Mouse (Mus musculus): ENCODE results near the gene Rps6kb2. TPM values are rescaled to one million over a fixed set of nuclear protein-coding genes. Genes with fewer than 3 reads are reported as not detected.
A peak's percentile ranks its signal among the peaks of the same experiment; 100 is the strongest.

Gene Rps6kb2
- polyA plus RNA-seq, 1 experiment from 2014 or later = 29.6 TPM

DNA sequence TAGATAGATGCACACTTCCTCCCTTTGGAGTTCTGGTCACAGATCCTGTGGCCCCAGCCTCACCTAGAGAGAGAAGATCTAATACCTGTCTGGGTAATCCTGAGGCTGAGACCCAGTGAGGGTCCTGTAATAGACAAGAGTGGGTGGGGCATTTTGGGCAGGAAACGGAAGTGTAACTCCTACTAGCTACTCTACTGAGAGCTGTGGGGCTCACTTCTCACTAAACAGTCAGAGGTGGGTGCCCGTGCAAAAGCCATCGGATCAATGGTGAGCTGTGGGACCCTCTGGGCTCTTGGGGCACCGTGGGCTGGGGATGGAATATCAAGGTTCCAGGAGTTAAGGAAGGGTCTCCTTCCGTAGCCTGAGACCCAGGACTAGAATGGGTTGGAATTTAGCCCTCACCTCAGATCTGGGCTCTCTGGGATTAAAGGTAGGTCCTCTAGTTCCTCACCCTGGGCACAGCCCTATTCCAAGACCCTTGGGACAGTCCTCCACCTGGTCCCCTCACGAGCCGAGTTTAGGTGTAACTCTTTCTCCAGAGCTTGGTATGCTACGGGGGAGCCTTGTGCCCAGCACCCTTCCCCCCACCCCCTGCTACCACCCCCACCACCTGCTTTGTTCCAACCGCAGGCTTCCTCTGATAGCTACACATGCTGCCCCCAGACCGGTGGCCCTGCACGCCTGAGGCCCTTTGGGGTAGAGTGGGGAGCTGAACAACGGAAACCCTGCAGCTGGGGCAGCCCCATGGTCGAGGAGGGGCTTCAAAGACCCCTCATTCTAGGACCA is 8.5 kb downstream of the Rps6kb2 start:
- 22% methylated on average over 13 of the region's 13 CpGs for WGBS (ENCODE audit: missing documents)
- peaks cover 69% of the 10 kb centered on the region for H3K36me3 ChIP-seq (ENCODE audit: inconsistent target)
- no peak overlapping the region for H3K4me3 ChIP-seq (ENCODE audit: inconsistent target)
- H3K79me2 ChIP-seq (ENCODE audit: inconsistent target) = peaks cover 15% of the 10 kb centered on the region
- no peak overlapping the region for H3K27ac ChIP-seq

DNA sequence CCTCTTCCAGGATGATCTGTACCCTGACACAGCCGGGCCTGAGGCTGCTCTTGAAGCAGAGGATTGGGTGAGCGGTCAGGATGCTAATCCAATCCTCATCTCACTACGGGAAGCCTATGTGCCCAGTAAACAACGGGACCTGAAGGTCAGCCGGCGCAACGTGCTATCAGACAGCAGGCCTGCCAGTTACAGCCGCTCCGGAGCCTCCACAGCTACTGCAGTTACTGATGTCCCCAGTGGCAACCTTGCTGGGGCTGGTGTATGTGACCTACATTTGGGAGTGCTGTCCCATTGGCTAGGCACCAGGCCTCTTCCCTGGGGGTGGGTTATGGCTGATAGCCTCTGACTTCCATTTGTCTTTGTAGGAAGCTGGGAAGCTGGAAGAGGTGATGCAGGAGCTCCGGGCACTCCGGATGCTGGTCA is 9.9 kb downstream of the Rps6kb2 start, which contains the start of gene Ptprcap:
TSS of gene Ptprcap (plus strand) at position 373 of the 423 bp plus-strand sequence.
- H3K27ac ChIP-seq = no peak within 1 kb of the TSS
- H3K79me2 ChIP-seq (ENCODE audit: inconsistent target) = peaks cover 26% of the 10 kb centered on the region
- peaks cover 55% of the 10 kb centered on the region for H3K36me3 ChIP-seq (ENCODE audit: inconsistent target)
- 88% methylated on average over 11 of the region's 11 CpGs for WGBS (ENCODE audit: missing documents)
- no peak within 1 kb of the TSS for H3K4me3 ChIP-seq (ENCODE audit: inconsistent target)

DNA sequence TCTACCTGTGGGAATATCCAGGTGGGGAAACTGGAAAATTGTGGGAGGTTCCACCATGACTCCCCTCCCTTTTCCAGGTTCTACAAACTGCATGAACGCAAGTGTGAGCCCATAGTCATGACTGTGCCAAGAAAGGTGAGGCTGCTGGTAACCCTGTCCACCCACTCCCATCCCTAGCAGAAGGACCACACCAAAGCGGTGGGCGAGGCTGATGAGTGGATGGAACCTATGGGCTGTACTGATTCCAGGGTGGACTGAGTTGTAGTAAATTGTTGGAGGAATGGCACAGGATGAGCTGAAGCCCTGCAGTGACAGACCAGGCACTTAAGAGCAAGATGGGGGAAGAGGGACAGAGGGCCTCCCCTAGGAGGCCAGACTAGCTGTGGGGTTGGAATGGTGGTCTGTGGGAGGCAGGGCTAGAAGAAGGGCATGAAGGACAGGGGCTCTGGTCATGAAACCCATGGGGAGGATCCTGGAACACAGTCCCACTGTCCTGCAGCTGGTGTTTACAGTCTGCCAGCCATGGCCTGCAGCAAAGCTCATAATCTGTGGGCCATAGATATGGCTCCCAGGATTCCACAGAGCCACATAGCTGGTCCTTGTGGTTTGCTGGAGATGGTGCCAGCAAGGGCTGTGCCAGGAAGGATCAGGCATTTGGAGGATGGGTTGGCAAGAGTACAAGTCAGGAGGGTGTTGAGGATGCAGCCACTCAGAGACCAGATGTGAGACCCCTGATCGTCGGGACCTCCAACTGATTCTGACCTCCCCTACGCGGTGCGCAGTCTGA is 10.5 kb downstream of the Rps6kb2 start:
- WGBS (ENCODE audit: missing documents) = 93% methylated on average over 8 of the region's 8 CpGs
- peaks cover 26% of the 10 kb centered on the region for H3K79me2 ChIP-seq (ENCODE audit: inconsistent target)
- H3K36me3 ChIP-seq (ENCODE audit: inconsistent target) = peaks cover 53% of the 10 kb centered on the region
- no peak overlapping the region for H3K27ac ChIP-seq
- H3K4me3 ChIP-seq (ENCODE audit: inconsistent target) = no peak overlapping the region

DNA sequence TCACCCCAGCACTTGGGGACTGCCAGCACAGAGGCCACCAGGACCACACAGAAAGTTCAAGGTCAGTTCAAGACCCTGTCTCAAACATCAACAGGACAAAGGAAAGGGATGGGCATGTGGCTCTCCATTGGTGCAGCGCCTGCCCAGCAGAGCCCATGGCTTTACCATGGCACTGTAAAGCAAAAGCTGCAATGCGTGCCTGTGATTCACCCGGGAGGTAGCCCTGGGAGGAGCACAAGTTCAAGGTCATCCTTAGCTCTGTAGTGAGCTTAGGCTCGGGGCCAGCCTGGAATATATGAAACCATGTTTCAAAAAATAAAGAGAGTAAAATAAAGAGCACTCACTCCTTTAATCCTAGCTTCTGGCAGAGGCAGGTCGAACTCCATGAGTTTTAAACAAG is 11.3 kb downstream of the Rps6kb2 start:
- no peak overlapping the region for H3K4me3 ChIP-seq (ENCODE audit: inconsistent target)
- WGBS (ENCODE audit: missing documents) = 91% methylated on average over 5 of the region's 5 CpGs
- peaks cover 26% of the 10 kb centered on the region for H3K79me2 ChIP-seq (ENCODE audit: inconsistent target)
- peaks cover 47% of the 10 kb centered on the region for H3K36me3 ChIP-seq (ENCODE audit: inconsistent target)
- no peak overlapping the region for H3K27ac ChIP-seq

DNA sequence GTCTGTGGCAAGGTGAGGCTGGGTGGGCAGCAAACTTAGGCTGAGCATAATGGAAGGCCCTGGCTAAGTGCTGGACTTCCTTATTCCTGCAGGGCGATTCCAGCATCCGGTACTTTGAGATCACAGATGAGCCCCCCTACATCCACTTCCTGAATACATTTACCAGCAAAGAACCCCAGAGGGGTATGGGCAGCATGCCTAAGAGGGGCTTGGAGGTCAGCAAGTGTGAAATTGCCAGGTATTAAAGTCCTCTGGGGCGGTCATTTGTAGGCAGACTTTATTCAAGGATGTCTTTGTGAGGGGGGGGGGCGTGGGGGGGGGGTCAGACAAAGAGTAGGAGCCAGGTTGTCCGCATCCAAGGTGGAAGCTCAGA is 11.7 kb downstream of the Rps6kb2 start:
- H3K27ac ChIP-seq = no peak overlapping the region
- 84% methylated on average over 4 of the region's 5 CpGs for WGBS (ENCODE audit: missing documents)
- no peak overlapping the region for H3K4me3 ChIP-seq (ENCODE audit: inconsistent target)

DNA sequence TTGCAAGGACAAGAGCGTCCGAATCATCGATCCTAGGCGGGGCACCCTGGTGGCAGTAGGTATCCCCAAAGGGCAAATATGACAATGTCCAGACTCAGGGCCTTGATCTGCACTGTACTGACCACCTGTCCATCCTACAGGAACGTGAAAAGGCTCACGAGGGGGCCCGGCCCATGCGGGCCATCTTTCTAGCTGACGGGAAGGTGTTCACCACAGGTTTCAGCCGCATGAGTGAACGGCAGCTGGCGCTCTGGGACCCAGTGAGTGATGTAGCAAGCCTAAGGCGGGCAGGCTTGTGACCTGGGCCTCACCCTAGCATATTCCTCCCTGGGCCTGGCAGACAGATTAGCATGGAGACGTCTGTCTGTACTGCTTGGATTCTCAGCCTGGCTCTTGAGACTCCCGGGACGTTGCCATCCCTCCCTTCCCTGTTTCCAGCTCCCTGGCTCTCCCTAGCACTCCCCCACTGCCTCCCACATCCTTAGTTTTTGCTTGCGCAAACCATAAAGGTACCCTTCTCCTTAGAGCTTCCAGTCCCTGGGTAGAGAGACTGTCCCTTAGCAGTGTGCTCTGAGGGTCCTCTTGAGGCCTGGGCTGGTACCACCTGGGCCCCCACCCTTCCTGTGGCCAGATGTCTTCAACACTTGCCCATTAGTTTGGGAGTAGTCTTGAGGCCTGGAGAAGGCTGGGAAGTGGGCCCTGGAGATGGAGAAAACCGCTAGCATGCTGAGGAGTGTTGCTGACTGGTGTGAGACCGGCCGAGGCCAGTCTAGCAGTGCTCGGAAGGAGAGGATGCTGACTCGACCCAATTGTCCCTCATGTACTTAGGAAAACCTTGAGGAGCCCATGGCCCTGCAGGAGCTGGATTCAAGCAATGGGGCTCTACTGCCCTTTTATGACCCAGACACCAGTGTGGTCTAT is 12.3 kb downstream of the Rps6kb2 start:
- Histone ChIP-seq H3K27ac (no peak overlapping the region), H3K79me2 (ENCODE audit: inconsistent target) (peaks cover 26% of the 10 kb centered on the region), H3K4me3 (ENCODE audit: inconsistent target) (no peak overlapping the region), H3K36me3 (ENCODE audit: inconsistent target) (peaks cover 41% of the 10 kb centered on the region)
- WGBS (ENCODE audit: missing documents) = 89% methylated on average over 22 of the region's 22 CpGs

More for the DNA sequence above, 11.7 kb downstream of the Rps6kb2 start:
- H3K79me2 ChIP-seq (ENCODE audit: inconsistent target) = peaks cover 26% of the 10 kb centered on the region
- peaks cover 43% of the 10 kb centered on the region for H3K36me3 ChIP-seq (ENCODE audit: inconsistent target)

DNA sequence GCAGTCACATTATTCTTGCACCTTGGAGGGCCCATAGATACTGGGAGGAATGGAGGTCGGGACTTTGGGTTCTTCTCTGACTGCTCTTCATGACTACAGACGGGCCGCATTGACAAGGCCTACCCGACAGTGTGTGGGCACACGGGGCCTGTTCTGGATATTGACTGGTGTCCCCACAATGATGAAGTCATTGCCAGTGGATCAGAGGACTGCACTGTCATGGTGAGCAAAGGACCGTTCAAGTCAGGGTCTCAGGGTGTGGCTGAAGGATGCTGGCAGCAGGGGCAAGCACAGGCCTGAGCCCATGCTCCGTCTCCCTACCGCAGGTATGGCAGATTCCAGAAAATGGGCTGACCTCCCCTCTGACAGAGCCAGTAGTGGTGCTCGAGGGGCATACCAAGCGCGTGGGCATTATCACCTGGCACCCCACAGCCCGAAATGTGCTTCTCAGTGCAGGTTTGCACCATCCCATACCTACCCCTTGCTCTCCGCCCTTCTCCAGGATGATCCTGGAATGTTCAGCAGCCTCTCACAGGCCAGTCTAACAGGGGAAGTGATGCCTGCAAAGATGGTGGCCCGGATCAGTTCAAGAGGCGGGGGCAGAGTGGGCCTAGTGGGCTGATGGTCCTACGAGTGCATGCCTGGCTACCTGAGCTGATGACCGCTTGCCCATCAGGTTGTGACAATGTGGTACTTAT is 13.2 kb downstream of the Rps6kb2 start:
- Histone ChIP-seq H3K4me3 (ENCODE audit: inconsistent target) (peak overlapping the region; percentile 99), H3K27ac (peak overlapping the region; percentile 83; the same call in 1 of the 2 replicates), H3K36me3 (ENCODE audit: inconsistent target) (peaks cover 41% of the 10 kb centered on the region), H3K79me2 (ENCODE audit: inconsistent target) (peaks cover 26% of the 10 kb centered on the region)
- 97% methylated on average over 16 of the region's 17 CpGs for WGBS (ENCODE audit: missing documents)

DNA sequence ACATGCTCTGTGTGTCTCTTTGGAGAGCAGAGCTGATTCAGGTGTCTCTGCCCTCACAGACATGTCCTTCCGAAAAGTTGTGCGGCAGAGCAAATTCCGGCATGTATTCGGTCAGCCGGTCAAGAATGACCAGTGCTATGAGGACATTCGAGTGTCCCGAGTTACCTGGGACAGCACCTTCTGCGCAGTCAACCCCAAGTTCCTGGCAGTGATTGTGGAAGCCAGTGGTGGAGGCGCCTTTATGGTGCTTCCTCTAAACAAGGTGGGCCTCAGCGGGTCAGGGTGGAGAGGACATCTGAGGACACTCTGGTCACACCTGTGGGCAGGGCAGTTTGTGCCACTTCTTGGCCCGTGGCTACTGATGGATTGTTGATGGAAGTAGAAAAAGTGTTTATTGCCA is 13.9 kb downstream of the Rps6kb2 start:
- Histone ChIP-seq H3K36me3 (ENCODE audit: inconsistent target) (peaks cover 41% of the 10 kb centered on the region), H3K27ac (peak overlapping the region; percentile 83), H3K4me3 (ENCODE audit: inconsistent target) (peak overlapping the region; percentile 99), H3K79me2 (ENCODE audit: inconsistent target) (peaks cover 26% of the 10 kb centered on the region)
- WGBS (ENCODE audit: missing documents) = 57% methylated on average over 7 of the region's 11 CpGs

DNA sequence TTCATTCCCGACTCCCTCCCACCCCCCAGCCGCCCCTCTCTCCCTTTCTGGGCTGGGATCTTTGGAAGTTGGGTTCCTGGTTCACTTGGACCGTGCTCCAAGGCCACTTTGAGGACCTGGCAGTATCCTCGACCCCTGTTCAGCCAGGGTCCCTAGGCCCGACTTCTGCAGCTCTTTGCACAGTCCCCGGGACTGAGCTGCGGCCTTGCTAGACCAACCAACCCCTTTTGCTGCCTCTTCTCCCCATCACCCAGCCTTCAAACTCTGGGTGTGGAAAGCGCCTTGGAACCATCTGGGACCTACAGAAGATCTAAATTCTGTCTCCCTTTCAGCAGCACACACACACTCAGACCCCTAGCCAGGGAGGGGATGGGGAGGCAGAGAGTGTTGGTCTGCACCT is 14.3 kb downstream of the Rps6kb2 start:
- H3K79me2 ChIP-seq (ENCODE audit: inconsistent target) = peaks cover 26% of the 10 kb centered on the region
- peaks cover 40% of the 10 kb centered on the region for H3K36me3 ChIP-seq (ENCODE audit: inconsistent target)
- peak overlapping the region; percentile 83 for H3K27ac ChIP-seq
- peak overlapping the region; percentile 99 for H3K4me3 ChIP-seq (ENCODE audit: inconsistent target)
- 1% methylated on average over 8 of the region's 8 CpGs for WGBS (ENCODE audit: missing documents)

DNA sequence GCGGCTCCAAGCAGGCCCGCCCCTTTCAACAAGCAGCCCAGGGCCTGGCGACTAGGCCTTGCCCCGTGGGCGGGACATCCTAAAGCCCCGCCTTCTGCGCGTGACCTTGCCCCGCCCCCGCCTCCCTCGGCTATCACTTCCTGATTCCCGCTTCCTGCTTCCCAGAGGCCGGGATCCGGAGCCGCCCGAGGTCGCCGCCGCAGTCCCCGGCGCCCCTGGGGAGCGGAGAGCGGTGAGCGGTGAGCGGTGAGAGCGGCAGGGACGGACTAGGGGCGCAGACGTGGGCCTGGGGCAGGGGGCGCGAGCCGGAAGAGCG is 14.7 kb downstream of the Rps6kb2 start, which contains the start of gene Coro1b:
TSS of gene Coro1b (plus strand) at position 129 of the 316 bp plus-strand sequence.
- peak within 1 kb of the TSS; percentile 83 for H3K27ac ChIP-seq
- under 1% methylated on average over 33 of the region's 33 CpGs for WGBS (ENCODE audit: missing documents)
- peaks cover 26% of the 10 kb centered on the region for H3K79me2 ChIP-seq (ENCODE audit: inconsistent target)
- peaks cover 36% of the 10 kb centered on the region for H3K36me3 ChIP-seq (ENCODE audit: inconsistent target)
- peak within 1 kb of the TSS; percentile 99 for H3K4me3 ChIP-seq (ENCODE audit: inconsistent target)

DNA sequence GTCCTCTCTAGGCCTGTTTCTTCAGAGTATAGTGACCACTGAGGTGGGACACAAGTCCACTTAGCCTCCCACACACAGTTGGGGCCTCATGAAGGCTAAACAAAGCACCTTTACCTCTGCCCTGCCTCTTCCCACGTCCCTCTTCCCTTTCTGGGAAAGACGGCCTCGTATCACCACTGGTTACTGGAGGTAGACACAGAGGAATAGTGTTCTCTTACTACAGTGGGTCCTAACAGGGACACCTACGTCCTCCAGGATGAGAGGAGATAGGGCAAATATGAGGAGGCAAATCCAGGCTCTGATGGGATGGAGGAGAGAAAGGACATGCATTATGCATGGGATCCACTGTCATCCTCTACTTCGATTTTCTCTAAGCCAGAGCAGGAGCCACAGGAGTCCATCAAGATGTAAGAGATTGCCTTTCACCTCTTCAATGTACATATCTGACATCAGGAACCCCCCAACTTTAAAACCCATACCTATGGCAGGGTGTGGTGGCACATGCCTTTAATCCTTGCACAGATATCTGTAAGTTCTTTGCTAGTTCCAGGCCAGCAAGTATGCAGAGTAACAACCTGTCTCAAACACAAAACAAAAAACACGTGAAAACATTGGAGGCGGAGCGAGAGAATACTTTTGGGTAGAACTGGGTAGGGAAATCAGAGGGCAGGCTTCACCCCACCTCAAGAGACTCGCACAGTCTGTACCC is 15.2 kb downstream of the Rps6kb2 start:
- H3K4me3 ChIP-seq (ENCODE audit: inconsistent target) = no peak overlapping the region; the same call in 1 of the 2 replicates
- peaks cover 31% of the 10 kb centered on the region for H3K36me3 ChIP-seq (ENCODE audit: inconsistent target)
- 43% methylated on average over 9 of the region's 9 CpGs for WGBS (ENCODE audit: missing documents)
- H3K27ac ChIP-seq = peak overlapping the region; percentile 52
- peaks cover 26% of the 10 kb centered on the region for H3K79me2 ChIP-seq (ENCODE audit: inconsistent target)

DNA sequence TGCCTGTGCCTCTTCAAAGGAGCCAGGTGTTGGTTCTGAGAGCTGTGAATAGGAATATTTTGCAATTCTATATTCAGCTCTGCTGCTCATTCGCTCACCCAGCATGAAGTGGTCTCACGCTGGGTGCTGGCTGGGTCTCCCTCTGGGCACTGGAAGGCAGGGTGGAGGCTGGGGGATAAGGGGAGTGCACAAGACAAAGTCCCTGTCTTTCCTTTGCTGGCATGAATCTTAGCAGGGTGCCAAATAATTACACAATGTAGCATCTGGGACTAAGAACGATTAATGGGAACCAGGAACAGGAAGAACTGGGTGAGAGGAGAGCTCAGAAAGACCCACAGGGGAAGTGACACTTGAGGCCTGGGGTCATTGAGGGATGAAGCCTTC is 16.1 kb downstream of the Rps6kb2 start:
- Histone ChIP-seq H3K36me3 (ENCODE audit: inconsistent target) (peaks cover 22% of the 10 kb centered on the region), H3K79me2 (ENCODE audit: inconsistent target) (peaks cover 26% of the 10 kb centered on the region), H3K27ac (peak overlapping the region; percentile 52), H3K4me3 (ENCODE audit: inconsistent target) (no peak overlapping the region)
- WGBS (ENCODE audit: missing documents) = 50% methylated on average over 3 of the region's 3 CpGs

DNA sequence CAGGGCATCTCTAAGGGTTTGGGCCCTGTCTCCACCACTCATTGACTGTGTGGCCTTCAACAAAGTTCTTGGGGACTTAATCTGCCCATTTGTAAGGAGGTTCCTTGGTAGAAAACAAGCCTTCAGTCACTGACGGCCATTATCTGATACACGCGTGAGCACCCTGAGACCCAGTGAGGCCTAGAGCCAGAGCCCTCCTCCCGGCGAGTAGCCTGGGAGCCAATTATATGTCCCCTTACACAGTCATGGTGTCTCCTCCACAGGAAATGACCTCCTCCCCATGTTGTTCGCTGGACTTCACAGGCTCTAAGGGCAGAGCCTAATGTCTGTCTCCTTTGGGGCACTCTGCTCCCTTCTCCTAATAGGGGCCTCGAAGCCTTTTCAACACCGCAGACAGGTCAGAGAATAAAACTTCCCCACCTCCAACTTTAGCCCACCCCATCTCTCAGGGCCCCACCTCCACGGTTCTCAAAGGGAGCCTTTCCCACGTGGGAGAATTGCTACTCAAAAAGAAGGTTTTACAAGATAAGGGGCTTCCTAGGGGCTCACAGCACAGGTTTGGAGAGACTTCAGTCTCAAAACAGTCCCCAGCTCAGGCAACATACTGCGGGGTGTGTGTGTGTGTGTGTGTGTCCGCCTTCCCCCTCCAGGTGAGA is 16.7 kb downstream of the Rps6kb2 start:
- WGBS (ENCODE audit: missing documents) = 85% methylated on average over 11 of the region's 12 CpGs
- H3K4me3 ChIP-seq (ENCODE audit: inconsistent target) = no peak overlapping the region
- peak overlapping the region; percentile 52 for H3K27ac ChIP-seq
- H3K79me2 ChIP-seq (ENCODE audit: inconsistent target) = peaks cover 26% of the 10 kb centered on the region
- peaks cover 19% of the 10 kb centered on the region for H3K36me3 ChIP-seq (ENCODE audit: inconsistent target)
